Mouse (Mus musculus) left cerebral cortex, postnatal 14 days (tissue): Measurements from ENCODE around the gene Ifi207. TPM values are rescaled to one million over a fixed set of nuclear protein-coding genes. Genes with fewer than 3 reads are reported as not detected.
"Not testable (repeated sequence)": the region's sequence is repeated elsewhere in the genome, so short reads cannot be mapped to it uniquely, and the experiment has no call there.

Experiments used
- DNase-seq, 2 experiments: peaks; one replicate each; pipeline ENCODE4 v3.0.0; 2021 to 2022; ENCODE audit warnings: low spot score in 2 of 2, mixed read lengths in 1 of 2
- intact Hi-C: fragments of 180-260 bp; cut with DNase I; formaldehyde crosslinking; loops from one replicate; pipeline ENCODE4 v1.15.1; 2025
- long read RNA-seq, 2 experiments: library from polyadenylated mRNA; stranded (forward); transcript quantifications; one replicate each; pipeline ENCODE4 v2.0.0; 2021
- total RNA-seq, 2 experiments: library from RNA; stranded (reverse); gene quantifications; 2 replicates each; pipeline ENCODE4 v1.2.3; 2021

The Ifi207 gene
- under 1 TPM; 0.25 to 0.33 TPM for total RNA-seq
- long read RNA-seq, experiment 1: 0 reads
- long read RNA-seq, experiment 2: 0 reads

DNA sequence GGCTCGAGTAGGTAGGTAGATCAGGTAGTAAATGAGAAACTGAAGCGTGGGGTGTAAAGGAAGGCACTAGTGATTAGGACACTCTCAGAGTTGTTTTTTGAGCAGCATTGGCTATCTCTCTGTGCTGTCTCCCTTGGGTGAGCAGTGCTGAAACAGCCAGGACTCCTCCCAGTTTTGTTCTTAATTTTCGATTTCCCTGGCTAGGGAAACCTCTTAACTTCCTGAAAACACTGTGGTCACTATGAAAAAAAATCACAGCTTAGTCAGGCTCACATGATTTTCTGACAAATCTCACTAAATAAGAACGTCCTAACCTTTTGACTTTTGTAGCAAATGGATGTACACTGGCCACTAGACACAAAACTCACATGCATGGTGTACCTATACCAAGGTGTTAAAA, at the start of gene Ifi207:
Gene Ifi207 (minus strand): TSS at position 92 of the 400 bp plus-strand sequence.
- DNase-seq: no peak
- intact Hi-C loops: no loop called here

- intact Hi-C loops, DNase-seq: not testable (repeated sequence)
Observed at GRCm38 (mm10) chr1:173773457-173773856, 31.9 kb upstream of the Ifi207 start.

GRCm38 (mm10) chr1:173766848-173767617, 25.5 kb upstream of the Ifi207 start, which contains the start of gene Ifi204:
TSS of gene Ifi204 (minus strand) at chr1:173766943.
- DNase-seq, intact Hi-C loops: not testable (repeated sequence)

DNA sequence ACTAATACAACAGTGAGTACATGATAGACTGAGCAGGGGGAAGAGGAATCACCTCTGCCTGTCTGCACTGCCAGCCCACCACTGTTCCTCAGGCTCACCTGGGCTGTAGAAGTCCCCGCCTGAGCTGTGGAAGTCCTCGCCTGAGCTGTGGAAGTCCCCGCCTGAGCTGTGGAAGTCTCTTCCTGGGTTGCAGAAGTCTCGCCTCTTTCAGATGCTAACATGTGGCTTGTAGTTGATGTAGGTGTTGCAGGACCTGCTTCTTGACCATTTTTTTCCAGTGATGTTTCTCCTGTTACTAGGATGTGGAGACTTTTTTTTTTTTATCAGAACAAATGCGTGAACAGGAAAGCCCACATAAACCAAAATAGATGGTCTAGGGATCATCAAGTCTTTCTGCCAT, 18.5 kb upstream of the Ifi207 start:
- DNase-seq, intact Hi-C loops: not testable (repeated sequence)

DNA sequence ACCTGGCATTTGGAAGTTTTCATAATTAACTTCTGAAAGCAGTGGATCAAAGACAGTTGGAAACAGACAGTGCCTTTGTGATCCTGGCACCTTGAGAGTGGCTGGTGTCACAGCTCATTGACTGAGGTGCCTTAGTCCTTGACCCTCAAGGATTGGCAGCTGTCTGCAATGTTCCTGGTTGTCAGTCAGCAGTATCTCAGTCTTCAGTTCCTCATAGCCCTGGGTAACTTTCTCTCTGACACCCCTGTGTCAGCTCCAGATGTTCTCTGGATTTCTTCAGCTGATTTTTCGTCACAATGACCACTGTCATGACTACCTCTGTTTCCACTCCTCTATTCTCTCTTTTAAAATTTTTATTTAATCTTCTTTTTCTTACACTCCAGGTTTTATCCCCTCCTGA, 715 bp upstream of the Ifi207 start:
- intact Hi-C loops: no loop called here
- no peak for DNase-seq

- no peak for DNase-seq
- intact Hi-C loops: no loop called here
Observed at GRCm38 (mm10) chr1:173740537-173740936, 1.0 kb downstream of the Ifi207 start.

DNA sequence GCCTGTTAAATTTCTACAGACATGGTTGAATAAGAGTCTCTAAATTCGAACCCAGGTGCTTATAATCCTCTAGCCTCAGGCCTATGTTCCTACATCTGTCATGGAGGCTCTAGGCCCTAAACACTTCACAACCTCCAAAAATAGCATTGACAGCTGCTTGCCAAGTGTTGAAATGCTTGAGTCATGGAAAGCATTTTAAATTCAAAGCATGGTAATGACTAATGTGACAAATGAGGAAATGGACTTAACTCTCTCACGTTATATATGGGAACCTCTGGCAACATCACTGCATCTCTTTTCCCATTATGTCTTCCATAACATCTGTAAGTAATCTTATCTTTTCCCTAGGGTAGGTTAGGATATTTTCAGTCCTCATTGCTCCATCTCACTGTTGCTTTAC, 4.6 kb downstream of the Ifi207 start:
- intact Hi-C loops: no loop called here
- peak in 1 of 2 experiments; percentile 16 for DNase-seq

GRCm38 (mm10) chr1:173735015-173735414, 6.5 kb downstream of the Ifi207 start:
- DNase-seq, intact Hi-C loops: not testable (repeated sequence)

DNA sequence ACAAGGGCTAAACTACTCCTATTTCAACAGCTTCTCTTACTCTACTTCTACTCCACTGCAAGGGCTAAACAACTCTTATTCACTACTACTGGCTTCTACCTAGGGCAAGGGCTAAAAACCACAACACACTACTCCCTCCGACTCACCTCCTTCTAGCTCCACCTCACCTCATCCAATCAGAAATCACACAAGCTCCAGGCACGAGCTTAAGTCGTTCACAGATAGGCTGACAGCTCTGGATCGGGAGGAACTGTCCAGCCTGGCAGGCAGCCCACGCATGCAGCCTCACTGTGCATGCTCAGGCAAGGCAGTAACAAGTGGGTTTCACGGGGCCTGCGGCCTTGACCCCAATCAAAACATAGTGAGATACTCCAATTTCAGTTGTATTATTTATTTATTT, 8.3 kb downstream of the Ifi207 start:
- intact Hi-C loops: no loop called here

DNA sequence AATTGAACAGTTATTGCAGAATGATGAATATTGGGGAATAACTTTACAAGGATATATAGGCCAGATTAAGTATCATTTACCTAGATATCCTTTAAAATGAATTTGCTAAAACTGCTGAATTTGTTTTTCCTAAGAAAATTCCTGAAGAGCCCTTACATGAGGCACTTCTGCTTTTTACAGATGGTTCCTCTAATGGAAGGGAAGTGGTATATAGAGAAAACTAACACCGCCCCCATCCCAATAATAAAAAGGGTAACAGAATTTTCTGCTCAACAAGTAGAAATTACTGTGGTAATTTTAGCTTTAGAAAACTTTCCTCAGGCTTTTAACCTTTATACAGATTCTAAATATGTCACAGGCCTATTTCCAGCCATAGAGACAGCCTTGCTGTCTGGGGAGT, 47.3 kb downstream of the Ifi207 start:
- intact Hi-C loops: no loop called here
- no peak for DNase-seq

More for the DNA sequence above, 8.3 kb downstream of the Ifi207 start:
- DNase-seq: no peak

DNA sequence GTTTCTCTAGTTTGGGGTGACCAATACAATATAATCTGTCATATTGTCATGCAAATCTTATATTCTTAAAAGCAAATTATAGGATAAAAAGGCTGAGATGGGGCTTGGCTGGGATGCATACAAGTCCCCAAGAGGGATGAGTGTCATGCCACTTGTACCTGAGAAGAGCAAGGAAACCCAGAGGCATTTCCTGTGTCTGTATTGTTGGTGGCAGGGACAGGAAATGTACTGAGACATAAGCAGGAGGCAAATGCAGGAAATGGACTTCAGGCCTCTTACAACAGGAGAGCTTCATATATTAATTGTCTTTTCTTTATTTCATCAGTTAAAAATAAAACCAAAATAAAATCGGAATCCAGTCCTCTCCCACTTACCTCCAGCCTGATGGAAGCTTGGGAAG, 62.9 kb downstream of the Ifi207 start:
- intact Hi-C loops, DNase-seq: not testable (repeated sequence)

GRCm38 (mm10) chr1:173673458-173674097, 68.0 kb downstream of the Ifi207 start, which contains the start of gene Ifi208:
TSS of gene Ifi208 (plus strand) at chr1:173673675.
- DNase-seq, intact Hi-C loops: not testable (repeated sequence)

Other genes starting within 250 kb of the Ifi207 start
- not detected for gene Ifi214, start 205.8 kb downstream of the Ifi207 start, total RNA-seq
- gene Ifi213, start 142.5 kb downstream of the Ifi207 start, total RNA-seq: not detected
- not detected for gene Ifi209, start 110.8 kb downstream of the Ifi207 start, total RNA-seq
- not detected for gene Ifi208, start 68.1 kb downstream of the Ifi207 start, total RNA-seq
- not detected for gene Ifi204, start 25.2 kb upstream of the Ifi207 start, total RNA-seq
- gene Ifi211, start 171.3 kb upstream of the Ifi207 start, total RNA-seq: not detected
- 1 to 10 TPM; 1.9 to 2.6 TPM for gene Mndal, start 200.7 kb upstream of the Ifi207 start, total RNA-seq
- 1 to 10 TPM in 1 of 2 experiments, under 1 TPM in 1; 0.48 to 1.4 TPM for gene Ifi203, start 200.9 kb upstream of the Ifi207 start, total RNA-seq
- gene Ifi202b, start 241.0 kb upstream of the Ifi207 start, total RNA-seq: not detected